Mouse (Mus musculus) small intestine, adult 2 months (tissue): ENCODE results near the gene Car8. TPM values are rescaled to one million over a fixed set of nuclear protein-coding genes. Genes with fewer than 3 reads are reported as not detected.
A peak's percentile ranks its signal among the peaks of the same experiment; 100 is the strongest.

ENCODE experiments used
- H3K27ac ChIP-seq: fragments of 200-500 bp; 2 replicates; pipeline ENCODE4 v1.5.1; 2012; ENCODE audit warnings: low read depth, low read length, control low read depth, inconsistent platforms; ENCODE audit not compliant: insufficient read depth
- H3K27me3 ChIP-seq: fragments of 200-500 bp; 2 replicates; pipeline ENCODE4 v1.6.1; 2012; ENCODE audit warnings: mild to moderate bottlenecking, moderate library complexity, low read length, inconsistent platforms; ENCODE audit not compliant: control insufficient read depth, insufficient read depth
- H3K36me3 ChIP-seq: fragments of 200-500 bp; 2 replicates; pipeline ENCODE4 v1.6.1; 2012; ENCODE audit warnings: mild to moderate bottlenecking, low read length, control low read depth, inconsistent platforms; ENCODE audit not compliant: control insufficient read depth, insufficient read depth
- H3K4me1 ChIP-seq: fragments of 200-500 bp; 2 replicates; pipeline ENCODE4 v1.6.1; 2012; ENCODE audit warnings: low read length, inconsistent platforms, mixed read lengths; ENCODE audit not compliant: control insufficient read depth, insufficient read depth, insufficient read length
- H3K4me3 ChIP-seq: fragments of 200-500 bp; 2 replicates; pipeline ENCODE4 v1.5.1; 2012; ENCODE audit warnings: low read depth, mild to moderate bottlenecking, control low read depth, inconsistent platforms, low read length, moderate library complexity
- CTCF ChIP-seq: fragments of 200-500 bp; IDR thresholded peaks from 2 replicates; pipeline ENCODE4 v1.5.1; 2012; ENCODE audit warnings: low read depth, mild to moderate bottlenecking, control low read depth, inconsistent platforms, low read length, moderate library complexity, mixed read lengths; ENCODE audit not compliant: insufficient replicate concordance, insufficient read length; ENCODE audit errors: extremely low read depth
- POLR2A ChIP-seq: fragments of 200-500 bp; IDR thresholded peaks from 2 replicates; pipeline ENCODE4 v1.6.1; 2012; ENCODE audit warnings: low read depth, mild to moderate bottlenecking, control low read depth, inconsistent platforms, low read length, moderate library complexity
- WGBS: fragments of 180-500 bp; shearing (Covaris S2); methylation state at CpG from one replicate; pipeline ENCODE4 v1.1.7; 2018; 5-methylcytosine and 5-hydroxymethylcytosine counted together
- polyA plus RNA-seq: library from polyadenylated mRNA; depleted of rRNA; stranded (reverse); fragments of >200 nt; gene quantifications from 2 replicates; pipeline ENCODE4 v1.2.3, GENCODE M21; 2012; rRNA removed

Car8 gene
- 0.41 and 0.57 TPM in 2 replicates for polyA plus RNA-seq

- H3K4me1 ChIP-seq: no peaks in the 10 kb centered on the region; the same call in 1 of the 2 replicates
- H3K36me3 ChIP-seq: no peaks in the 10 kb centered on the region
- WGBS: 1% methylated on average over 49 of the region's 49 CpGs
- peak within 1 kb of the TSS; percentile 94 for H3K4me3 ChIP-seq
- TF ChIP-seq CTCF: no peak
- peak; percentile 44 for TF ChIP-seq POLR2A
- no peaks in the 10 kb centered on the region for H3K27me3 ChIP-seq
- no peak within 1 kb of the TSS for H3K27ac ChIP-seq
Measured at GRCm38 (mm10) chr4:8238560-8239305, at the start of gene Car8. TSS of gene Car8 (minus strand) at chr4:8239041.

GRCm38 (mm10) chr4:8284934-8285333 lies 46.1 kb upstream of the Car8 start:
- Histone ChIP-seq H3K4me3 (no peak overlapping the region), H3K4me1 (no peaks in the 10 kb centered on the region), H3K36me3 (no peaks in the 10 kb centered on the region), H3K27me3 (no peaks in the 10 kb centered on the region), H3K27ac (no peak overlapping the region)
- WGBS: 86% methylated on average over 1 of the region's 1 CpGs
- no peak for TF ChIP-seq CTCF
- TF ChIP-seq POLR2A: no peak

- H3K36me3 ChIP-seq: no peaks in the 10 kb centered on the region
- 92% methylated on average over 2 of the region's 2 CpGs for WGBS
- H3K4me3 ChIP-seq: no peak overlapping the region
- no peak overlapping the region for H3K27ac ChIP-seq
- H3K4me1 ChIP-seq: no peaks in the 10 kb centered on the region
- no peaks in the 10 kb centered on the region for H3K27me3 ChIP-seq
- TF ChIP-seq POLR2A (no peak), CTCF (no peak)
Measured at GRCm38 (mm10) chr4:8278159-8278558, 39.3 kb upstream of the Car8 start.

GRCm38 (mm10) chr4:8249805-8250204 lies 11.0 kb upstream of the Car8 start:
- Histone ChIP-seq H3K4me1 (no peaks in the 10 kb centered on the region), H3K36me3 (no peaks in the 10 kb centered on the region), H3K4me3 (no peak overlapping the region), H3K27me3 (no peaks in the 10 kb centered on the region), H3K27ac (no peak overlapping the region)
- TF ChIP-seq POLR2A: no peak
- TF ChIP-seq CTCF: no peak
- WGBS: 92% methylated on average over 3 of the region's 3 CpGs

- 16% methylated on average over 1 of the region's 1 CpGs for WGBS
- H3K27ac ChIP-seq: no peak overlapping the region
Measured at GRCm38 (mm10) chr4:8245495-8246063, 6.7 kb upstream of the Car8 start.

GRCm38 (mm10) chr4:8245062-8245461 lies 6.2 kb upstream of the Car8 start:
- 29% methylated on average over 3 of the region's 3 CpGs for WGBS

More at GRCm38 (mm10) chr4:8245495-8246063, 6.7 kb upstream of the Car8 start:
- Histone ChIP-seq H3K4me1 (no peaks in the 10 kb centered on the region), H3K36me3 (no peaks in the 10 kb centered on the region), H3K4me3 (no peak overlapping the region), H3K27me3 (no peaks in the 10 kb centered on the region)
- TF ChIP-seq CTCF (no peak), POLR2A (no peak)

GRCm38 (mm10) chr4:8239699-8240098 lies 858 bp upstream of the Car8 start:
- Histone ChIP-seq H3K4me3 (no peak overlapping the region), H3K4me1 (no peaks in the 10 kb centered on the region; the same call in 1 of the 2 replicates), H3K27me3 (no peaks in the 10 kb centered on the region), H3K36me3 (no peaks in the 10 kb centered on the region), H3K27ac (no peak overlapping the region)
- 28% methylated on average over 11 of the region's 11 CpGs for WGBS
- no peak for TF ChIP-seq CTCF
- no peak for TF ChIP-seq POLR2A

More at GRCm38 (mm10) chr4:8245062-8245461, 6.2 kb upstream of the Car8 start:
- no peaks in the 10 kb centered on the region for H3K36me3 ChIP-seq
- no peak overlapping the region for H3K4me3 ChIP-seq
- no peak for TF ChIP-seq CTCF
- TF ChIP-seq POLR2A: no peak
- H3K27me3 ChIP-seq: no peaks in the 10 kb centered on the region
- no peaks in the 10 kb centered on the region for H3K4me1 ChIP-seq
- H3K27ac ChIP-seq: no peak overlapping the region

- Histone ChIP-seq H3K27ac (no peak overlapping the region), H3K36me3 (no peaks in the 10 kb centered on the region), H3K4me3 (peak overlapping the region; percentile 94), H3K4me1 (no peaks in the 10 kb centered on the region; the same call in 1 of the 2 replicates), H3K27me3 (no peaks in the 10 kb centered on the region)
- WGBS: 17% methylated on average over 11 of the region's 11 CpGs
- TF ChIP-seq CTCF (no peak), POLR2A (no peak)
Measured at GRCm38 (mm10) chr4:8239306-8239670, 447 bp upstream of the Car8 start.
